Mouse (Mus musculus) liver, adult 2 months (tissue): Measurements from ENCODE around the gene Litaf. TPM values are rescaled to one million over a fixed set of nuclear protein-coding genes. Genes with fewer than 3 reads are reported as not detected.
A peak's percentile ranks its signal among the peaks of the same experiment; 100 is the strongest.

Source experiments
- DNase-seq: peaks from one replicate; pipeline ENCODE4 v3.0.0-alpha.2; 2011; ENCODE audit warnings: low read depth, low spot score; ENCODE audit errors: extremely low read depth
- H3K27ac ChIP-seq: fragments of 200-500 bp; replicated peaks from 2 replicates; pipeline ENCODE4 v1.5.1; 2012; ENCODE audit warnings: low read depth, mild to moderate bottlenecking, control low read depth, inconsistent platforms, low read length; ENCODE audit not compliant: insufficient read depth
- H3K27me3 ChIP-seq: fragments of 200-500 bp; 2 replicates; pipeline ENCODE4 v1.6.1; 2012; ENCODE audit warnings: mild to moderate bottlenecking, moderate library complexity, low read length, inconsistent platforms; ENCODE audit not compliant: control insufficient read depth, insufficient read depth
- H3K36me3 ChIP-seq: fragments of 200-500 bp; 2 replicates; pipeline ENCODE4 v1.6.1; 2012; ENCODE audit warnings: low read length, inconsistent platforms; ENCODE audit not compliant: control insufficient read depth, insufficient read depth
- H3K4me1 ChIP-seq: fragments of 200-500 bp; 2 replicates; pipeline ENCODE4 v1.6.1; 2011; ENCODE audit warnings: low read length; ENCODE audit not compliant: control insufficient read depth, insufficient read depth
- H3K4me3 ChIP-seq: fragments of 200-500 bp; 2 replicates; pipeline ENCODE4 v1.5.1; 2011; ENCODE audit warnings: low read depth, mild to moderate bottlenecking, control low read depth, low read length, moderate library complexity; ENCODE audit not compliant: insufficient read depth
- H3K79me2 ChIP-seq: fragments of 200-500 bp; 2 replicates; pipeline ENCODE4 v1.6.1; 2012; ENCODE audit warnings: inconsistent platforms, mild to moderate bottlenecking, low read length, moderate library complexity; ENCODE audit not compliant: control insufficient read depth, insufficient read depth
- H3K9ac ChIP-seq: fragments of 200-500 bp; 2 replicates; pipeline ENCODE4 v1.6.1; 2012; ENCODE audit warnings: low read depth, mild to moderate bottlenecking, control low read depth, inconsistent platforms, low read length
- CTCF ChIP-seq: fragments of 200-500 bp; IDR thresholded peaks from 2 replicates; pipeline ENCODE4 v1.5.1; 2011; ENCODE audit warnings: low read depth, low read length, control low read depth
- POLR2A ChIP-seq: fragments of 200-500 bp; IDR thresholded peaks from 2 replicates; pipeline ENCODE4 v1.6.1; 2011; ENCODE audit warnings: low read length, control low read depth; ENCODE audit not compliant: insufficient read depth; ENCODE audit errors: extremely low read depth
- WGBS: fragments of 180-500 bp; shearing (Covaris S2); methylation state at CpG from one replicate; pipeline ENCODE4 v1.1.7; 2018; 5-methylcytosine and 5-hydroxymethylcytosine counted together
- polyA plus RNA-seq: library from polyadenylated mRNA; depleted of rRNA; stranded (reverse); fragments of >200 nt; gene quantifications from 2 replicates; pipeline ENCODE4 v1.2.3, GENCODE M21; 2012
- total RNA-seq: library from RNA; depleted of rRNA; stranded (reverse); fragments of >200 nt; gene quantifications from 2 replicates; pipeline ENCODE4 v1.2.3, GENCODE M21; 2014

The Litaf gene
- total and polyA plus RNA-seq, 2 experiments: 27.4 to 161 TPM

- Histone ChIP-seq H3K79me2 (no peaks in the 10 kb centered on the region), H3K36me3 (no peaks in the 10 kb centered on the region), H3K4me3 (no peak overlapping the region), H3K9ac (no peak overlapping the region), H3K4me1 (peaks cover 15% of the 10 kb centered on the region), H3K27ac (no peak overlapping the region), H3K27me3 (no peaks in the 10 kb centered on the region)
- TF ChIP-seq CTCF: no peak
- TF ChIP-seq POLR2A: no peak
- peak; percentile 66 for DNase-seq
- WGBS: 15% methylated on average over 2 of the region's 2 CpGs
Observed at GRCm38 (mm10) chr16:10952071-10952470, 113.9 kb downstream of the Litaf start.

GRCm38 (mm10) chr16:10951581-10951980, 114.4 kb downstream of the Litaf start:
- Histone ChIP-seq H3K4me3 (no peak overlapping the region), H3K27ac (no peak overlapping the region), H3K27me3 (no peaks in the 10 kb centered on the region), H3K4me1 (peaks cover 15% of the 10 kb centered on the region), H3K36me3 (no peaks in the 10 kb centered on the region), H3K9ac (no peak overlapping the region), H3K79me2 (no peaks in the 10 kb centered on the region)
- TF ChIP-seq POLR2A (no peak), CTCF (peak; percentile 84)
- WGBS: 14% methylated on average over 3 of the region's 3 CpGs
- peak; percentile 45 for DNase-seq

- Histone ChIP-seq H3K36me3 (no peaks in the 10 kb centered on the region), H3K4me3 (no peak overlapping the region), H3K27me3 (no peaks in the 10 kb centered on the region), H3K9ac (no peak overlapping the region), H3K27ac (no peak overlapping the region), H3K79me2 (no peaks in the 10 kb centered on the region), H3K4me1 (peaks cover 15% of the 10 kb centered on the region)
- 75% methylated on average over 9 of the region's 9 CpGs for WGBS
- TF ChIP-seq CTCF (no peak), POLR2A (no peak)
- DNase-seq: no peak
Observed at GRCm38 (mm10) chr16:10950539-10950938, 115.4 kb downstream of the Litaf start.

GRCm38 (mm10) chr16:10947724-10948123, 118.2 kb downstream of the Litaf start:
- Histone ChIP-seq H3K79me2 (no peaks in the 10 kb centered on the region), H3K27ac (no peak overlapping the region), H3K4me3 (no peak overlapping the region), H3K27me3 (no peaks in the 10 kb centered on the region), H3K4me1 (peaks cover 7% of the 10 kb centered on the region), H3K9ac (no peak overlapping the region), H3K36me3 (no peaks in the 10 kb centered on the region)
- TF ChIP-seq POLR2A (no peak), CTCF (no peak)
- 74% methylated on average over 3 of the region's 3 CpGs for WGBS
- DNase-seq: no peak

- H3K36me3 ChIP-seq: no peaks in the 10 kb centered on the region
- no peak for DNase-seq
- H3K4me3 ChIP-seq: no peak overlapping the region
- H3K4me1 ChIP-seq: no peaks in the 10 kb centered on the region
- no peak overlapping the region for H3K9ac ChIP-seq
- no peak for TF ChIP-seq CTCF
- H3K27me3 ChIP-seq: no peaks in the 10 kb centered on the region
- H3K27ac ChIP-seq: no peak overlapping the region
- WGBS: 83% methylated on average over 7 of the region's 7 CpGs
- H3K79me2 ChIP-seq: no peaks in the 10 kb centered on the region
Observed at GRCm38 (mm10) chr16:10945381-10946127, 120.4 kb downstream of the Litaf start.

GRCm38 (mm10) chr16:10944545-10944944, 121.4 kb downstream of the Litaf start:
- WGBS: 81% methylated on average over 7 of the region's 7 CpGs

More at GRCm38 (mm10) chr16:10944545-10944944, 121.4 kb downstream of the Litaf start:
- no peaks in the 10 kb centered on the region for H3K79me2 ChIP-seq
- no peak overlapping the region for H3K4me3 ChIP-seq
- DNase-seq: no peak
- H3K9ac ChIP-seq: no peak overlapping the region
- no peak overlapping the region for H3K27ac ChIP-seq
- no peaks in the 10 kb centered on the region for H3K4me1 ChIP-seq
- H3K27me3 ChIP-seq: no peaks in the 10 kb centered on the region
- H3K36me3 ChIP-seq: no peaks in the 10 kb centered on the region
- TF ChIP-seq POLR2A (no peak), CTCF (0 out of 2 replicates have a peak, but pooled peaks have one; percentile 14)
